Mouse (Mus musculus): ENCODE measurements at regions not wholly inside any gene's neighbourhood (a gene's known extent, or its start where the extent isn't known, plus 50 kb on each side); places are given as distances from the start of the nearest gene placed in this dataset.
A peak's percentile ranks its signal among the peaks of the same experiment; 100 is the strongest.

DNA sequence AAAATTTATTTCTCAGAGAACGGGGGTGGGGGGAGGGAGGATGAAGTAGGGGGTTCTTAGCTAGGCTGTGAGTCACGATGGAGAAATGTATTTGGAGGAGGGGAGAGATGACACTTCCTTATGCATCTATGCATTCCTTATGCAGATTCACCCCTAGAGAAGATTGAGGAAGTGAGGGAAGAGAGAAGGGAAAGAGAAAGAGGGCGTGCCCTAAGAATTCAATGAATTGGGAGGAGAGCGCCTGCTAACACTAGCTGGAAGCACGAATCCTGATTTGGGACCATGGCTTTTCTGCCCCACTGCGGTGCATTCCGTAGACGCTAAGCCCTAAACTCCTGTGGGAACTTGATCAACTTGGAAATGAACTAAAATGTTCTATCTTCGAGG, 56.1 kb downstream of the Foxi3 start:
- Histone ChIP-seq H3K4me1 (peaks cover 13% of the 10 kb centered on the region), H3K27me3 (peaks cover 12% of the 10 kb centered on the region), H3K9me3 (replicated peaks) (no peaks in the 10 kb centered on the region), H3K4me3 (replicated peaks) (peak overlapping the region; percentile 54), H3K27ac (no peak overlapping the region), H3K4me2 (peak overlapping the region; percentile 99), H3K36me3 (no peaks in the 10 kb centered on the region), H3K9ac (no peak overlapping the region)
- WGBS, result 13% methylated on average over 9 of the region's 9 CpGs
- ATAC-seq (replicated peaks; ENCODE audit: low FRiP score), result peak; percentile 27

GRCm38 (mm10) chr6:71012823-71013461, 56.6 kb downstream of the Foxi3 start:
- Histone ChIP-seq H3K27ac (no peak overlapping the region), H3K9ac (peak overlapping the region; percentile 56), H3K36me3 (no peaks in the 10 kb centered on the region), H3K27me3 (peaks cover 12% of the 10 kb centered on the region), H3K4me2 (peak overlapping the region; percentile 99), H3K4me1 (peaks cover 13% of the 10 kb centered on the region), H3K9me3 (replicated peaks) (no peaks in the 10 kb centered on the region), H3K4me3 (replicated peaks) (peak overlapping the region; percentile 54)
- under 1% methylated on average over 38 of the region's 38 CpGs for WGBS
- ATAC-seq (replicated peaks; ENCODE audit: low FRiP score), result peak; percentile 93

GRCm38 (mm10) chr6:71016388-71016787, 60.1 kb downstream of the Foxi3 start:
- Histone ChIP-seq H3K9me3 (replicated peaks) (no peaks in the 10 kb centered on the region), H3K4me3 (replicated peaks) (no peak overlapping the region), H3K36me3 (no peaks in the 10 kb centered on the region), H3K4me2 (no peak overlapping the region), H3K9ac (no peak overlapping the region), H3K4me1 (peaks cover 13% of the 10 kb centered on the region), H3K27me3 (peaks cover 8% of the 10 kb centered on the region), H3K27ac (no peak overlapping the region)
- no peak for ATAC-seq (replicated peaks; ENCODE audit: low FRiP score)
- 21% methylated on average over 1 of the region's 1 CpGs for WGBS

DNA sequence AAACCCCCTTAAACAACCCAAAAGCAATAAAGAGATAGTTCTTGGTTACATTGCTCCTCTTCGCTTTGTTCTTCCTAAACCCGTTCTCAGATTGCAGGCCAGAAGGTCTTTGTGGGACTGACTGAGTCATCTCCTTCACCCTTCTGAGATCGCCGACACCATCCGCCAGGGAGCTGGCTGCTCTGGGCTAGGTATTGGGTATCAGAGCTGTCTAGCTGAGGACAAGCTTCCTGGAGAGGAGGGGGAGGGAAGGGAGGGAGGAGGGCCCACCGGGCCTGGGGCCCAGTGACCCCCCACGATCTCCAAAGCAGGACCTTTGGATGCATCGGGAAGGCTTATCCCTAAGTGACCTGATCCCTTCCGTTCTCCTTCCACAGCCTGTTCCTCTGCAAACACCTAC, 65.0 kb downstream of the Foxi3 start:
- Histone ChIP-seq H3K4me2 (no peak overlapping the region), H3K4me3 (replicated peaks) (no peak overlapping the region), H3K27ac (no peak overlapping the region), H3K9me3 (replicated peaks) (no peaks in the 10 kb centered on the region), H3K4me1 (no peaks in the 10 kb centered on the region), H3K27me3 (no peaks in the 10 kb centered on the region), H3K9ac (no peak overlapping the region), H3K36me3 (no peaks in the 10 kb centered on the region)
- WGBS, result 14% methylated on average over 9 of the region's 9 CpGs
- ATAC-seq (replicated peaks; ENCODE audit: low FRiP score), result peak; percentile 69; the same call in 1 of the 2 replicates

GRCm38 (mm10) chr6:71025472-71025871, 69.1 kb downstream of the Foxi3 start:
- no peaks in the 10 kb centered on the region for H3K36me3 ChIP-seq
- no peak overlapping the region for H3K4me2 ChIP-seq
- H3K27ac ChIP-seq, result no peak overlapping the region
- 89% methylated on average over 4 of the region's 4 CpGs for WGBS
- H3K9me3 ChIP-seq (replicated peaks), result no peaks in the 10 kb centered on the region
- H3K4me3 ChIP-seq (replicated peaks), result no peak overlapping the region
- no peaks in the 10 kb centered on the region for H3K4me1 ChIP-seq
- H3K27me3 ChIP-seq, result no peaks in the 10 kb centered on the region
- H3K9ac ChIP-seq, result no peak overlapping the region
- ATAC-seq (replicated peaks; ENCODE audit: low FRiP score), result no peak

GRCm38 (mm10) chr6:71029663-71030062, 73.3 kb downstream of the Foxi3 start:
- Histone ChIP-seq H3K4me1 (no peaks in the 10 kb centered on the region), H3K27me3 (no peaks in the 10 kb centered on the region), H3K9ac (no peak overlapping the region), H3K9me3 (replicated peaks) (no peaks in the 10 kb centered on the region), H3K36me3 (no peaks in the 10 kb centered on the region), H3K27ac (no peak overlapping the region), H3K4me2 (no peak overlapping the region), H3K4me3 (replicated peaks) (no peak overlapping the region)
- ATAC-seq (replicated peaks; ENCODE audit: low FRiP score), result no peak
- WGBS, result 84% methylated on average over 6 of the region's 6 CpGs

GRCm38 (mm10) chr6:71030541-71030940, 74.2 kb downstream of the Foxi3 start:
- WGBS, result 83% methylated on average over 5 of the region's 5 CpGs
- Histone ChIP-seq H3K9ac (no peak overlapping the region), H3K4me3 (replicated peaks) (no peak overlapping the region), H3K36me3 (no peaks in the 10 kb centered on the region), H3K27me3 (no peaks in the 10 kb centered on the region), H3K4me1 (no peaks in the 10 kb centered on the region), H3K9me3 (replicated peaks) (no peaks in the 10 kb centered on the region), H3K4me2 (no peak overlapping the region), H3K27ac (no peak overlapping the region)
- no peak for ATAC-seq (replicated peaks; ENCODE audit: low FRiP score)

DNA sequence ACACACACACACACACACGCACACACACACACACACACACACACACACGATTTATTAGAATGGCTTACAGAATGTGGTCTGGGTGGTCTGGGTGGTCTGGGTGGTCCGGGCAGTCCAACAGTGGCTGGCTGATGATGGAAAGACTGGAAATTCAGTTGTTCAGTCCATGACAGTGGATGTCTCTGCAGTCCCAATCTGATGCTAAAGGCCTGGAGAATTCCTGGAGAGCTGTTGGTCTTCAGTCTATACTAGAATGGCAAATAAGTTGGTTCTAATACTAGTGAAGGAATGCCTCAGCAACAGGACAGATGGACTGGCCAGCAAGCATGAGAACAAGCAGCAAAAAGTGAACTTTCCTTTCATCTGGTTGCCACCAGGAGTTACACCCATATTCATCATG, 87.9 kb downstream of the Foxi3 start:
- no peaks in the 10 kb centered on the region for H3K36me3 ChIP-seq
- H3K9me3 ChIP-seq (replicated peaks), result no peaks in the 10 kb centered on the region
- ATAC-seq (replicated peaks; ENCODE audit: low FRiP score), result no peak
- 75% methylated on average over 3 of the region's 3 CpGs for WGBS
- H3K27me3 ChIP-seq, result 0 out of 2 replicates have a peak, but pooled peaks cover 9% of the 10 kb centered on the region
- H3K27ac ChIP-seq, result no peak overlapping the region
- H3K4me3 ChIP-seq (replicated peaks), result no peak overlapping the region
- no peak overlapping the region for H3K4me2 ChIP-seq
- H3K4me1 ChIP-seq, result peaks cover 9% of the 10 kb centered on the region
- no peak overlapping the region for H3K9ac ChIP-seq

DNA sequence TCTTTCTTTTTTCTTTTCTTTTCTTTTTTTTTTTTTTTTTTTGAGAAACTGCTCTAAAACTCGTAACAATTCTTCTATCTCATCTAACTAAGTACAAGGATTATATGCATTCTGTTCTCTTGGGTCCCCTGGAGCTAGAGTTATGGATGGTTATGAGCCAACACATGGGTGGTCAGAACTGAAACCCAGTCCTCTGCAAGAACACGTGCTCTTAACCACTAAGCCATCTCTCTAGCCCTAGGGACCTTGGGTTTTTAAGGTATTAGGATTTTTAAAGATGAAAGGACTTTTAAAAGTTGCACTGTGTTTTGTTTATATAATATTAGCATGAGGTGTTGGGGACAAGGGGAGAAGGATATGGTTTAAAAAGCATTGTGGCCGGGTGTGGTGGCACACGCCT, 88.9 kb downstream of the Foxi3 start:
- no peak overlapping the region for H3K9ac ChIP-seq
- no peak overlapping the region for H3K4me2 ChIP-seq
- H3K27ac ChIP-seq, result no peak overlapping the region
- H3K27me3 ChIP-seq, result 0 out of 2 replicates have a peak, but pooled peaks cover 9% of the 10 kb centered on the region
- H3K4me1 ChIP-seq, result peaks cover 9% of the 10 kb centered on the region
- no peak for ATAC-seq (replicated peaks; ENCODE audit: low FRiP score)
- 89% methylated on average over 4 of the region's 4 CpGs for WGBS
- no peak overlapping the region for H3K4me3 ChIP-seq (replicated peaks)
- H3K36me3 ChIP-seq, result no peaks in the 10 kb centered on the region
- no peaks in the 10 kb centered on the region for H3K9me3 ChIP-seq (replicated peaks)

DNA sequence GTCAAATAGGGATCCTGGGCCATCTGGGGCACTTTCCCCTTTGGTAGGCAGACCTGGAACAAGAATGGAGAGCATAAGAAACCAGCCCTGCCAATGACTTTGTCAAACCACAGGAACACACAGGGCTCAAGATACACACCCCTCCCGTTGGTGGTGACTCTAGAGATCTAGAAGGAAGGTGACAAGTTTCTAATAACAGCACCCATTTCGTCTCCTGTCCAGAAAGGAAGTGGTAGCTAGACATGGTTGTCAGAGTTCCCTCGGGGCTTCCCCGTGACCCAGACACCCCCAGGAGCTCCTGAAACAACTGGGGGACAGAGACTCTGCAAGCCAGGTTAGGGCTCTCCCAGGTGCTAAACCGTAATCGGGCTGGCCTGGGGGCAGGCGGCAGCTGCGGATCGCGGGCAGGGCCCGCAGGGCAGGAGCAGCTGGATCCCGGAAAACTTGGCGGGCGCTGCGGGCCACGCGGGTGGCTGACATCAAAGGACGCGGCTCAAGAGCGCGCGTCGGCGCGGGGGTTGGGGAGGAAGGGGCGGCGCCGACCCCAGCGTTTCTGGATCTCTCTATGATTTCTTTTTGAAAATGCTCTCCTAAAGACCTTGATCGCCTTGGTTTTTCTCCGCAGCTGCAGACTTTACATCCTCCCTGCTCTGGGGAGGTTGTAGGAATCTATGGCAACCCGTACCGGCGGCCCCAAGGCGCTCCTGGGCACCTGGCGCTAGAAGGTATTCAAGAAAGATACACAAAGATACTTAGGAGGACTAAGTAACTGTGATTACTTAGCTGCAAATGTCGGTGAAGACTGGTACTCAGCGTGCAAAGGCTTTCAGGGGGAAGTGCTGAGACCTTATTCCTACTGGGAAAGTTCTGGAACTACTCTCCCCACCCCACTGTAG, 92.1 kb downstream of the Foxi3 start:
- H3K4me1 ChIP-seq, result peaks cover 13% of the 10 kb centered on the region
- no peaks in the 10 kb centered on the region for H3K36me3 ChIP-seq
- H3K9me3 ChIP-seq (replicated peaks), result no peaks in the 10 kb centered on the region
- 0 out of 2 replicates have a peak, but pooled peaks cover 9% of the 10 kb centered on the region for H3K27me3 ChIP-seq
- peak overlapping the region; percentile 91 for H3K4me2 ChIP-seq
- peak overlapping the region; percentile 43; the same call in 1 of the 2 replicates for H3K9ac ChIP-seq
- no peak overlapping the region for H3K27ac ChIP-seq
- no peak for ATAC-seq (replicated peaks; ENCODE audit: low FRiP score)
- WGBS, result 2% methylated on average over 38 of the region's 38 CpGs
- peak overlapping the region; percentile 46 for H3K4me3 ChIP-seq (replicated peaks)

- H3K36me3 ChIP-seq, result no peaks in the 10 kb centered on the region
- H3K4me2 ChIP-seq, result no peak overlapping the region
- 42% methylated on average over 5 of the region's 5 CpGs for WGBS
- ATAC-seq (replicated peaks; ENCODE audit: low FRiP score), result no peak
- no peak overlapping the region for H3K9ac ChIP-seq
- H3K4me3 ChIP-seq (replicated peaks), result no peak overlapping the region
- no peak overlapping the region for H3K27ac ChIP-seq
- no peaks in the 10 kb centered on the region for H3K9me3 ChIP-seq (replicated peaks)
- H3K4me1 ChIP-seq, result peaks cover 13% of the 10 kb centered on the region
- H3K27me3 ChIP-seq, result 0 out of 2 replicates have a peak, but pooled peaks cover 9% of the 10 kb centered on the region
Measured at GRCm38 (mm10) chr6:71050248-71050647, 93.9 kb downstream of the Foxi3 start.

- H3K27me3 ChIP-seq, result 0 out of 2 replicates have a peak, but pooled peaks cover 9% of the 10 kb centered on the region
- H3K36me3 ChIP-seq, result no peaks in the 10 kb centered on the region
- no peaks in the 10 kb centered on the region for H3K9me3 ChIP-seq (replicated peaks)
- no peak overlapping the region for H3K27ac ChIP-seq
- peaks cover 13% of the 10 kb centered on the region for H3K4me1 ChIP-seq
- 20% methylated on average over 14 of the region's 14 CpGs for WGBS
- no peak overlapping the region for H3K4me2 ChIP-seq
- no peak overlapping the region for H3K4me3 ChIP-seq (replicated peaks)
- H3K9ac ChIP-seq, result no peak overlapping the region
- ATAC-seq (replicated peaks; ENCODE audit: low FRiP score), result no peak
Measured at GRCm38 (mm10) chr6:71050754-71051213, 93.5 kb downstream of the Thnsl2 start.

All from kidney, embryonic 15.5 days (tissue).